Mouse (Mus musculus): ENCODE results near the gene Ptpn6.

Gene Ptpn6

GRCm38 (mm10) chr6:124678769-124679168 is 59.7 kb downstream of the Ptpn6 start:
- TF ChIP-seq GATA4 (IDR thresholded peaks at IDR 0.05; ENCODE audit: insufficient replicate concordance, low read length), result peak; percentile 89

DNA sequence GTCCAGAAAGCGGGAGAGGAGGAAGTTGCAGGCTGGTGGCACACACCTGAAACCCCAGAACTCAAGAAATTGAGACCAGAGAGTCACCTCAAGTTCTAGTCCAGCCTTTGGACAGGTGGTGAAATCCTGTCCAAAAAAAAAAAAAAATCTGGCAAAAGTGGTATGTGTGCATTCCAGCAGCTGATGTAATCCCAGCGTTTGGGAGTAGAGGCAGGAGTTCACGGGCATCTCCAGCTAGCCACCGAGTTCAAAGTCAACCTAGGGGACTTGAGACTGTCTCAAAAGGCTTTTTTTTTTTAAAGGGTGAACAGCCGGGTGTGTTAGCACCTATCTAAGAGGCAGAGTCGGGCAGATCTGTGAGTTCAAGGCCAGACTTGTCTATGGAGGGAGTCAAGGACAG is 62.3 kb downstream of the Ptpn6 start:
- no peak for TF ChIP-seq GATA4 (IDR thresholded peaks at IDR 0.05; ENCODE audit: insufficient replicate concordance, low read length)

DNA sequence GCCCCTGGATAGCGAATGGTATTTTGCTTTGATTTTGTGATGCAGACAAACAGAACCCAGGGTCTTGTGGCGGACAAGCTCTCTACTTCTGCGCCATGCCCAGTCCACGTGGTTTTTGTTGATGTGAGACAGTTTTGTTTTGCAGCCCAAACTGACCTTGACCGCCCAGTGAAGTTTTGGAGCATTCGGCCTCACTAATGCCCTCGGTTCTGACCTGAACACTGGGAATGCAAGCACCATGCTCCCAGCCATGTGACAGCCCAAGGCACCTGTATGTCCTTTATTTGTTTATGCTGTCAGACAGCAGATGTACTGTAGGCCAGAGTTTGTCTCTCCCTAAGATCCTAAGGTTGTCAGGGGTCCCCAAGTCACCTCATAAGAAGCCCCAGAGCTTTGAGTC is 63.9 kb downstream of the Ptpn6 start:
- TF ChIP-seq GATA4 (IDR thresholded peaks at IDR 0.05; ENCODE audit: insufficient replicate concordance, low read length), result no peak

- no peak for TF ChIP-seq GATA4 (IDR thresholded peaks at IDR 0.05; ENCODE audit: insufficient replicate concordance, low read length)
Observed at GRCm38 (mm10) chr6:124673619-124674018, 64.9 kb downstream of the Ptpn6 start.

DNA sequence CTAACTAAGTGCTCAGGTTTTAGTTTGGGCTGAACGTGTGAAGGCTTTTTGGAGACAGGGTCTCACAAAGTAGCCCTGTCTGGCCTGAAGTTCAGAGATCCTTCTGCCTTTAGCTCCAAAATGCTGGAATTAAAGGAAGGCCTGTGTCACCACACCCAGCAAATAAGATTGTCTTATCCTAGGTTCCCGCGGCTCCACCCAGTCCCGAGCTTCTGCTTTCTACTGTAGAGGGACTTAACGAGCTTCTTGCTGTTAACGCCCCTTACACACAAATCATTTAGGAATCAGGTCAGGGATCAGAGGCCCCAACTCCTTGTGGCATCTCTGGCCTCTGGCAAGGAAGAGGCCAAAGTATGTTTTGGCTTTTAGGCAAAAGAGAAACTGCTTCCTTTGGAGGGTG is 66.4 kb downstream of the Ptpn6 start:
- TF ChIP-seq GATA4 (IDR thresholded peaks at IDR 0.05; ENCODE audit: insufficient replicate concordance, low read length), result no peak
